Mouse (Mus musculus) gastrocnemius, postnatal 14 days (tissue): ENCODE data around the gene Tax1bp1. TPM values are rescaled to one million over a fixed set of nuclear protein-coding genes. Genes with fewer than 3 reads are reported as not detected.
"Not testable (repeated sequence)": the region's sequence is repeated elsewhere in the genome, so short reads cannot be mapped to it uniquely, and the experiment has no call there.

Source experiments
- DNase-seq: peaks from one replicate; pipeline ENCODE4 v3.0.0; 2021; ENCODE audit warnings: mixed read lengths
- intact Hi-C: fragments of 180-260 bp; cut with DNase I; formaldehyde crosslinking; loops from one replicate; pipeline ENCODE4 v1.15.1; 2025; ENCODE audit warnings: low total_unique reads
- long read RNA-seq, 2 experiments: library from polyadenylated mRNA; stranded (forward); transcript quantifications; one replicate each; pipeline ENCODE4 v2.0.0; 2021
- total RNA-seq, 2 experiments: library from RNA; stranded (reverse); gene quantifications; 2 replicates each; pipeline ENCODE4 v1.2.3; 2021

The Tax1bp1 gene
- 10 to 100 TPM; 63.3 to 63.9 TPM for total RNA-seq
- long read RNA-seq, experiment 1, transcript Tax1bp1-201 (18 exons, 3,285 nt) = major isoform, 53 of 79 reads
- long read RNA-seq, experiment 1, partial matches to known transcripts = 4 of 79 reads
- long read RNA-seq, experiment 1, other reads (novel, unspliced or antisense) = 22 of 79 reads
- long read RNA-seq, experiment 2, transcript Tax1bp1-201 (18 exons, 3,285 nt) = major isoform, 57 of 90 reads
- long read RNA-seq, experiment 2, partial matches to known transcripts = 5 of 90 reads
- long read RNA-seq, experiment 2, other reads (novel, unspliced or antisense) = 28 of 90 reads

DNA sequence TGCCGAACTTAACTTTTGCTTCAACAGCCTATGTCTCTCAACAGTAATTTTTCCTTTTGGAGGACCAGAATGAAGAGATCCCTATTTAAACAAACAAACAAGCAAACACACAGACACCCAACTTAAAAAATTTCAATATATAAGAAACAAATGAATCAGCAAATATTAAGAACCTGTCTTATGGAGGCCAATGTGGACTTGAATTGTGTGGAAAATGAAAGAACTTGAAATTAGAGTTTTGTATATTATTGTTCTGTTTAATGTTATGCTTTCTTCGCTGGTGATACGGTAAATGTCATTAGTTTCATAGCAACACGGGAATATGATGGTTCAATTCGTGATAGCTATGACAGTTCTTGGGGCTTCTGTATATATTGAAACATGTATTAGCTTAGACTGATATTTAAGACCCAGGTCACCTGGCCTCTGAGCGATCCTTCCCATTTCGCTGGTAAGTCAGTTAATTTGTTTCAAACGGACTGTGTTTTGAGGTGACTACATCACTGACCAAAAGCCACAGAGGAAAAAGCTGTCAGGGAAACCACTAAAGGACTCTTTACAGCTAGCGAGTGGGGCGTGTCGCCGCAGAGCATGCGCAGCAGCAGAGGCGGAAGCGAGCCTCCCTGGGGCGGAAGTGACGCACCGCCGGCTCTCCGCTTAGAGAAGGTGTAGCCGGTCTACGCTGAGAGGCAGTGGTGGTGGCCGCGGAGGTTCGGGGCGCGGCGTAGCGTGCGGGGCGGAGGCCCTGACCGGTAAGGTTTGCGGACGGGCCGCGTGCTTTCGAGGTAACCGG is at the start of gene Tax1bp1:
Gene Tax1bp1, plus strand, starts transcription at position 626 of the 793 bp plus-strand sequence.
- intact Hi-C loops = loop anchor here (10.0 kb wide), 1 partner anchor 48 kb away; no protein-coding TSS in a partner anchor

DNA sequence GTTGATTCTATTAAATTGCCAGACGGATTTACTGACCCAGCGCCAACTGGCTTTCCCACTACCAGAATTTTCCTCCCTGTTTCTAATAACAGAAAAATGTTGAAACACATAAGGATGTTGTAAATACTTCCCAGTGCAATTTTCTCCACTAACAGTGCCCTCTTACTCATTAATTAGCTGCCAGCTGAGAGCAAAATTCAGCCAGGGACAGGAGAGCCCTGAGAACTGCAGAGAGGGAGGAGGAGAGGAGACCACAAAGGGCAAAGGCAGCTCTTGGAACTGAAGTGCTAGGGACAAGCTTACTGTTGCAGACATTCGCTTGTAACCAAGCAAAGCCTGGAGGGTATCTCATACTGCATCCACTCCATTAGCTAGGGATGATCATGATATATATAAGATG is 45.9 kb upstream of the Tax1bp1 start:
- intact Hi-C loops = loop anchor here (10.0 kb wide), 1 partner anchor 47 kb away; the partner anchor contains the start of gene Tax1bp1
- no peak for DNase-seq

More for the DNA sequence above, at the start of gene Tax1bp1:
- DNase-seq = peak; percentile 93

DNA sequence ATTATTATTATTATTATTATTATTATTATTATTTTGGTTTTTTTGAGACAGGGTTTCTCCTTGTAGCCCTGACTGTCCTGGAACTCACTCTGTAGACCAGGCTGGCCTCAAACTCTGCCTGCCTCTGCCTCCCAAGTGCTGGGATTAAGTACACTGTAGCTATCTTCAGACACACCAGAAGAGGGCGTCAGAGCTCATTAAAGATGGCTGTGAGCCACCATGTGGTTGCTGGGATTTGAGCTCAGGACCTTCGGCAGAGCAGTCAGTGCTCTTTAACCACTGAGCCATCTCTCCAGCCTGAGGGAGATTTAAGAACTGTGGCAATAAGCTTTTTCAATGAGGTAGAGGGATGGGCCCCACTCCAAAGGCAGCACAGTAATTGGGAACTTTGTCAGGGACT is 43.7 kb upstream of the Tax1bp1 start:
- not testable (repeated sequence) for DNase-seq
- intact Hi-C loops = loop anchor here (10.0 kb wide), 1 partner anchor 45 kb away; the partner anchor contains the start of gene Tax1bp1

DNA sequence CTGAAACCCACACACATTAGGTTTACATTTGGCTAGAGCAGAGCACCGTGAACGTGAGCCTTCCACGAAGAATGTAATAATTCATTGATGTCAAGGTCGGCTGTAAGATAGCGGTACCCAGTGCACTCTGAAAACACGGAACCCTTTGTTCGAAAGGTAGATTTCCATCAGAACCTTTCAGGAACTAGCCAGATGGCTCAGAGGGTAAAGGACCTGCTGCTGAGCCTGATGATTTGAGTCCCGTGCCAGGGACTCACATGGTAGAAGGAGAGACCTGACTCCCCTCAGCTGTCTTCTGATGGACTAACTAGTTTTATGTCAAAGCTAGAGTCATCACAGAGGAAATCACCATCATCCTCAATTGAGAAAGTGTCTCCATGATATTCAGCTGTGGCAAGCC is 41.7 kb upstream of the Tax1bp1 start:
- intact Hi-C loops = no loop called here
- no peak for DNase-seq

GRCm38 (mm10) chr6:52672539-52672938 is 41.0 kb upstream of the Tax1bp1 start:
- intact Hi-C loops = no loop called here
- DNase-seq = no peak

DNA sequence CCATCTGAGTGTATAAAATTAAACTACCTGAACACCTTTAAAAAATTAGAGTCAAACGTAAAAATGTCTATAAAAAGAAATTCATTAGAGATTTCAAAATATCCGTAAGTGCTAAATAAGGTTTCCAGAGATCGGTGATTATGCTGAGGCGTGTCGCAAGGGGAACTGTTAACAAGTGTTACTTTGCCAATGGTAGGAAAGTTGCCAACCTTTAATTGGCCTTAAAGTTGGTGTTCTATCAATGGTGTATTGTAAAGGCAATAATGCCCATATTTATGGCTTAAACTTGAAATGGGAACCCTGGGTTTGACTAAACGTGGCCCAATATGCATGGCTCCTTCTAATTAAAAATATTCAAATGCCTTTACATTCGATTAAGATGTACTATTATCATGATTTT is 39.8 kb upstream of the Tax1bp1 start:
- no peak for DNase-seq
- intact Hi-C loops = no loop called here

DNA sequence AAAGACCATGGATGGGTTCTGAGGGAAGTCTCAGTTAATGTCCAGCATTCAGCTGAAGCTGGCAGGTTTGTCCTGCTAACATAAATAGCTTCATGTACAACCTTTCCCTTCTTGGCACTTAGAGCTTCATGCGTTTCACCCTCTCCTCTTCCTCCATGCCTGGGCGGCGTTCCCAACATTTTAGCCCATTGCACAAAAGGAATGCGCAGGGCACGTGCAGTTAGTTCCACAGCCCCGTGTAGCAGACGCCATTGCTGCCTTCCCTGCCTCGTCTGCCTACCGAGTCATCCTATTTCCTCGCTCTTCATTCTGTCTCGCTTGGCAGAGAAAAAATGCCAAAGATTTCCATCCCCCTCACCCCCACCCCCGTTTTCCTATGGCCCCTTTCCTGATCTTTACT is 39.0 kb upstream of the Tax1bp1 start:
- DNase-seq = no peak
- intact Hi-C loops = no loop called here

GRCm38 (mm10) chr6:52675222-52675921 is 38.2 kb upstream of the Tax1bp1 start:
- DNase-seq = peak; percentile 38
- intact Hi-C loops = no loop called here

DNA sequence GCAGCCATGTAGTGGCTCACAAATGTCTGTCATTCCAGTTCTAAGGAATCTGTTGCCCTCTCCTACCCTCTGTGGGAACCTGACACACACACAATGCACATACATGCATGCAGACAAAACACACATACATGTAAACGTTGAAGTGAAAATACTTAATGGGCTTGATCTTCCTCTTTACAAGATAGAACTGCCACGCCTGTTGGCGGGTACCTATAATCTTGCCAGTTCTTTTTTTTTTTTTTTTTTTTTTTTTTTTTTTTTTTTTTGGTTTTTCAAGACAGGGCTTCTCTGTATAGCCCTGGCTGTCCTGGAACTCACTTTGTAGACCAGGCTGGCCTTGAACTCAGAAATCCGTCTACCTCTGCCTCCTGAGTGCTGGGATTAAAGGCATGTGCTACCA is 36.0 kb upstream of the Tax1bp1 start:
- intact Hi-C loops, DNase-seq: not testable (repeated sequence)

DNA sequence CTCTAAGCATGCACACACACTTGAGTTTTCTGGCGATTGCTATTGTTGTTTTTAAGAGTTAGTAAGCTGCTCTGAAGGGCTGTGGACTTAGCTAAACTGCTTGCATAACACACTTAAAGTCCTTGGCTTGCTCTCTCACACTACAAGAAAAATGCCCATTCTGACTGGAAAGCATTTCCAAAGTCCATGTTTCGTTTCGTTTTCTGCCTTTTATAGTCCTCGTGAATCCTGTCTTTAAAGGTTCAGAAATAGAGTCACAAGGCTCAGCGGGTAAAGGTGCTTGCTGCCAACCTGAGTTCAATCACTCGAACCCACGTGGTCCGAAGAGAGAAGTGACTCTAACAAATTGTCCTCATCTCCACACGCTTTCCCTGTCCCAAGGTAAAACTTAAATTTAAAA is 34.0 kb upstream of the Tax1bp1 start:
- DNase-seq = no peak
- intact Hi-C loops = no loop called here

GRCm38 (mm10) chr6:52680458-52681032 is 33.0 kb upstream of the Tax1bp1 start:
- intact Hi-C loops = no loop called here
- no peak for DNase-seq

DNA sequence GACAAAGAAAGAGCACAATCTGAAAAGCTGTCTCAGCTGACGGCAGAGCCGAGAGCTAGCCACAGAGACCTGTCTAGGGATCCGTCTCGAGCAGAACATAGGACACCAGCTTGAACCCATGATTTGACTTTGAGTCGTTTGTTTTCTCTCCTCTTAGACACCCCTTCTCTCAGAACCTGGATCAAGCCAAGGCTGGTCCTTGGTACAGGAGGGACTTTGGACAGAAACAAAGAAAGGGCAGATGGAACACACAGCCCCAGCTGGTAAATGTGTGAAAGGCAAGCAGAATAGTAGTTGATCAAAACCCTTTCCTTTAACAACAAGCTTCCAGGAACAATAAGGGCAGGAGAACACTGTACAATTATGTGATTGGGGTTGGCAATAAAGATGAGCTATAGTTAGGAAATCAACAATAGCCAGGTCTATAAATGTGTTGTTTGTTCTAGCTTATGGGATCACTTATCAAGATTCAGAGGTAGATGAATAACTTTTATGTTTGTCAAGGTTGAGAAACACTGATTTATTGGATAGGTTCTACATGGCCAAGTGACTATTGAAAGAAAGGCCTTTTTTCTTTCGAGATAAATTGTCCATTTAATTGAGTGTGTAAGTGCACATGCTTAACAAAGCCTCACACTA is 31.6 kb upstream of the Tax1bp1 start:
- intact Hi-C loops = no loop called here

DNA sequence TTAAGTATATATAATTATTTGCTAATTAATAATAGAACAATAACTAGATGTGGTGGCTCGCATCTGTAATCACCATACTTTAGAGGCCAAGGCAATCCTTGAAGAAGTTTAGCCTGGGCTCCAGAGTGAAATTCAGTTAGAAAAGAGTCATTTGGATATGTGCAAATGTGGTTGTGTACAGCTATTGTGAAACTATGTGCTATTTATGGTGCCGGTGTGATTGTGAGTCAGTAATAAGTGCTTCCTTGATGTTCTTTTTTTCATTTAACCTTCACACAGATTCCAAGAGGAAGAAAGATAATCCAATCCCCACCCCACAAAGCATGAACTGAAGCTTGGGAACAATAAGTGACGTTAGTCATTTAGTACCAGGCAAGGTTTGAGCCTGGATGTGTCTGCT is 30.9 kb upstream of the Tax1bp1 start:
- intact Hi-C loops = no loop called here
- no peak for DNase-seq

More for the DNA sequence above, 31.6 kb upstream of the Tax1bp1 start:
- no peak for DNase-seq

DNA sequence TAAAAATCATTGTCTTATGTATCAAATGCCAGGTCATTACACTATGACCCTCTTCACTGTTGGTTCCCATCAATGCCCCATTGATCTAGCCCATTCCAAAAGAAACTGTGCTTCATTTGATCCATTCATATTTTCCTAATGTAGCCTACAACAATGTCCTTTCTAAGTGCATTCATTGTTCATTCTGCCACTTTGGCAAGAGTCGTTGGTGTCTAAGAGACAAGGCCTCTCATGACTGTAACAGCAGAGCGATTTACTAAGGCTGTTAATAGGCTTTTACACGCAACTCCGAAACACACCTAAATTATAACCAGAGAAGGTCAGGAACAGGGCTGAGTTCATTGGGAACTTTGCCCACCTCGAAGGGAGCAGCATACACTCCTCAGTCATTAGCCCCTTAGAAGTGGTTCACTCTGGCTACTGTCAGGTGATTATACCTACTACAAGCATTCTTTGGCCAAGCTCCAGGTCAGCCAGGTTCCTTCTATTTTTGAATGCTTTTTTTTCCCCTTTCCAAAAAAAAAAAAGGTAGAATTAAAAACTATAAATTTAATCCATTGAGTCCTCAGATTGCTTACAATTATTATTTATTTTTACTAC is 26.5 kb upstream of the Tax1bp1 start:
- intact Hi-C loops = no loop called here
- DNase-seq = no peak

GRCm38 (mm10) chr6:52690365-52690764 is 23.2 kb upstream of the Tax1bp1 start:
- intact Hi-C loops = no loop called here
- DNase-seq = no peak

- intact Hi-C loops = no loop called here
- DNase-seq = no peak
Observed at GRCm38 (mm10) chr6:52691800-52692199, 21.7 kb upstream of the Tax1bp1 start.

DNA sequence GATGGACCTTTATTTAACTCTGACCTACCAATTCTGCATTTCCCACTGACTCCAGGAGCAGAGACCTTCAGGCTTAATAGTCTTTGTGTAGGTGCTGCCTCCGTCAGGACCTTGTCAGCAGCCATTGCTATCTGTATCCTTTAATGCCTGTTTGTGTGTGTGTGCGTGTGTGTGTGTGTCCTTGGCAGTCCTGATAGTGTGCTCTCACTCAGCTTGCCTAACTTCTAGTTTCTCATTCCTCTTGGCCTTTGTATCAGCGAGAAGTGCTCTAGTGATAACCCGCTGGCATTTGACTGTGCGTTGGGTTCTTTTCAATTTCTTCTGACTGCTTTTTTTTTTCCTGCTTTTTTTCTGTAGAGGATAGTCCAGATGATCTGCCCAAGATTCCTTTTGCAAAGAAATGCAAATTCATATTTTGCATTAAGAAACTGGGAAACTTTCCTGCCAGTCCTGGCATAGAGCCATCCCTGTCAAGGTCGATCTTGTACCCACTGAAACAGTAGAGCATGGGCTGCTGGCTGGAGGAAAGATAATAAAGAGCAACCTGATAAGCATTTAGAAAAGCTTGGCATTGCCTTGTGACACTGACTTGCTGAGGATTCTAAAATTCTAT is 21.0 kb upstream of the Tax1bp1 start:
- no peak for DNase-seq
- intact Hi-C loops = no loop called here

- intact Hi-C loops = no loop called here
- DNase-seq = no peak
Observed at GRCm38 (mm10) chr6:52697964-52698535, 15.5 kb upstream of the Tax1bp1 start.
